Mouse (Mus musculus) ES-E14 (cell line): ENCODE measurements around the gene Tubd1. TPM values are rescaled to one million over a fixed set of nuclear protein-coding genes. Genes with fewer than 3 reads are reported as not detected.

Experiments
- DNase-seq: peaks from one replicate; pipeline ENCODE4 v3.0.0-alpha.2; 2013; ENCODE audit warnings: low read depth, low spot score
- H3K27ac ChIP-seq: 2 replicates; pipeline ENCODE4 v1.5.1; 2012; ENCODE audit warnings: low read depth, mild to moderate bottlenecking, low read length, moderate library complexity, mixed read lengths; ENCODE audit not compliant: poor library complexity, insufficient read depth, severe bottlenecking
- H3K36me3 ChIP-seq: 2 replicates; pipeline ENCODE4 v1.6.1; 2012; ENCODE audit warnings: mild to moderate bottlenecking, low read length, moderate library complexity, mixed read lengths; ENCODE audit not compliant: control insufficient read depth, poor library complexity, insufficient read depth, severe bottlenecking
- H3K4me1 ChIP-seq, 2 experiments: fragments of 150-350 bp in 1 of 2; sonication (generic) in 1 of 2; 2 replicates each; pipeline ENCODE4 v1.6.1; 2012; ENCODE audit warnings: low read length in 2 of 2, mild to moderate bottlenecking in 1 of 2, mixed read lengths in 1 of 2; ENCODE audit not compliant: control insufficient read depth in 2 of 2, insufficient read depth in 2 of 2, poor library complexity in 1 of 2
- H3K4me3 ChIP-seq, 2 experiments: fragments of 150-350 bp in 1 of 2; sonication (generic) in 1 of 2; 2 replicates each; pipeline ENCODE4 v1.5.1; 2012; ENCODE audit warnings: low read length in 2 of 2, low read depth in 1 of 2, mild to moderate bottlenecking in 1 of 2, mixed read lengths in 1 of 2; ENCODE audit not compliant: insufficient read depth in 1 of 2, poor library complexity in 1 of 2, severe bottlenecking in 1 of 2
- H3K9ac ChIP-seq: 2 replicates; pipeline ENCODE4 v1.6.1; 2012; ENCODE audit warnings: low read depth, mild to moderate bottlenecking, low read length, mixed read lengths; ENCODE audit not compliant: poor library complexity, insufficient read depth, severe bottlenecking
- H3K9me3 ChIP-seq: fragments of 150-350 bp; sonication (generic); 2 replicates; pipeline ENCODE4 v1.6.1; 2012; ENCODE audit warnings: low read depth, mild to moderate bottlenecking, low read length; ENCODE audit not compliant: control insufficient read depth, insufficient read depth
- CHD2 ChIP-seq: IDR thresholded peaks from 2 replicates; pipeline ENCODE4 v1.6.1; 2014; ENCODE audit warnings: mild to moderate bottlenecking, low read depth, low read length, inconsistent platforms
- HCFC1 ChIP-seq: IDR thresholded peaks from 2 replicates; pipeline ENCODE4 v1.6.1; 2012; ENCODE audit warnings: low read length, inconsistent platforms, borderline replicate concordance; ENCODE audit not compliant: insufficient read depth
- MAFK ChIP-seq: IDR thresholded peaks from 2 replicates; pipeline ENCODE4 v1.6.1; 2014; ENCODE audit warnings: mild to moderate bottlenecking, low read depth, low read length, inconsistent platforms; ENCODE audit not compliant: insufficient read depth
- ZC3H11A ChIP-seq: IDR thresholded peaks from 2 replicates; pipeline ENCODE4 v1.6.1; 2012; ENCODE audit warnings: low read depth, mild to moderate bottlenecking, inconsistent platforms, low read length, borderline replicate concordance
- ZNF384 ChIP-seq: IDR thresholded peaks from 2 replicates; pipeline ENCODE4 v1.6.1; 2012; ENCODE audit warnings: low read depth, low read length, inconsistent platforms
- in situ Hi-C, 2 experiments: fragments of 600-800 bp; cut with MboI; formaldehyde crosslinking; loops; one replicate each; pipeline ENCODE4 v1.15.1; 2025; ENCODE audit warnings: low sequenced_read_pairs in 2 of 2, inconsistent platforms in 1 of 2; ENCODE audit not compliant: unreplicated experiment in 2 of 2
- total RNA-seq: library from RNA; depleted of rRNA; stranded (reverse); fragments of 300-350 nt; gene quantifications from 2 replicates; pipeline ENCODE4 v1.2.3, GENCODE M21; 2012

Tubd1 gene
- total RNA-seq, 1 experiment = 6.5 TPM

DNA sequence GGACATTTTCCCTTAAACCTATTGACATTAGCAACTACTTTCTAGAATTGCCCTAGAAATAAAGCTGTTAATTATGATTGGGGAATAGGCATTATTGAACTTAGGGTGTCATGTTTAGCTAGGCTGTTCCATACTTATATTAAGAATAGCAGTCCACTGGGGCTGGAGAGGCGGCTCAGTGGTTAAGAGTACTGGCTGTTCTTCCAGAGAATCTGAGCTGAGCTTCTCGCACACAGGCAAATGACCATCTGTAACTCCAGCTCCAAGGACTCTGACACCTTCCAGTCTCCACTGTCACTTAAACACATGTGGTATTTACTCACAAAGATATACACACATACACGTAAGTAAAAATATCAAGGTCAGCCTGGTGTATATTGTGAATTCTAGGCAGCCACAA lies 52.2 kb downstream of the Tubd1 start:
- Histone ChIP-seq H3K4me3 (no peak overlapping the region), H3K4me1 (no peaks in the 10 kb centered on the region; a peak in 1 of 4 replicates), H3K36me3 (no peaks in the 10 kb centered on the region), H3K9ac (no peak overlapping the region), H3K9me3 (no peaks in the 10 kb centered on the region), H3K27ac (no peak overlapping the region)
- in situ Hi-C loops = no loop called here
- no peak for DNase-seq
- no peak for TF ChIP-seq CHD2
- no peak for TF ChIP-seq HCFC1
- no peak for TF ChIP-seq ZC3H11A
- no peak for TF ChIP-seq ZNF384
- TF ChIP-seq MAFK = no peak

DNA sequence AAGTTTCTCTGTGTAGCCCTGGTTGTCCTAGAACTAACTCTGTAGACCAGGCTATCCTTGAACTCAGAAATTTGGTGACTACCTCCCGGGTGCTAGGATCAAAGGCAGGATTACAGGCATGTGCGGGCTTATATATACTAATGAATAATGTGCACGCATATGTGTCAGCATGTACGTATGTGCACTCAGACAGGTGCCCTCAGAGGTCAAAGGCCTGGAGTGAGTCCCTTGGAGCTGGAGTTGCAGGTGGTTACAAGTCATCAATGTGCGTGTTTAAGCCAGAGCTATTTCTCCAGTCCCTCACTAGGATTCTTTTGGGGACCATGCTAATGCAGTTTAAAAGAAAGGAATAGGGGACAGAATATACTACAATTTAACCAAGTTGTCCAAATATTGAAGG lies 53.4 kb downstream of the Tubd1 start:
- H3K9me3 ChIP-seq = no peaks in the 10 kb centered on the region
- no peak for DNase-seq
- H3K36me3 ChIP-seq = no peaks in the 10 kb centered on the region
- no peaks in the 10 kb centered on the region for H3K4me1 ChIP-seq
- no peak overlapping the region for H3K4me3 ChIP-seq
- no peak overlapping the region for H3K9ac ChIP-seq
- H3K27ac ChIP-seq = no peak overlapping the region
- TF ChIP-seq ZNF384 (no peak), MAFK (no peak), CHD2 (no peak), HCFC1 (no peak), ZC3H11A (no peak)
- in situ Hi-C loops = no loop called here

DNA sequence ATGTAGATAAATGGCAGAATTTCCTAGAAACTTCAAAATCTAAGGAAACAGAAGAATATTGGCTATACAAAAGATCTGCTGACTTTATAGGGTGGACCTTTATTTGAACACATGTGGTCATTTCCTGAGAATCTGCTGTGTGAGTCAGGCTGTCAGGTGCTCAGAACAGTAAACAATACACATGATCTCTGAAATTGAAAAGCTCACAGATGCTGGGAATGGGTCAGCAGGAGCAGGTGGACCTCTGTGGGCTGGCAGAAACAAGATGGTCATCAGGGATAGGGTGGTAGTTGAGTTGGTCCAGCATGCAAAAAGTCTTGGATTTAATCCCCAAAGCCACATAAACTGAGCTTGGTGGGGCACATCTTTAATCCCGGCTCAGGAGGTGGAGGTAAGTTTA lies 53.8 kb downstream of the Tubd1 start:
- H3K4me1 ChIP-seq = no peaks in the 10 kb centered on the region
- TF ChIP-seq ZC3H11A (no peak), MAFK (no peak), HCFC1 (no peak), ZNF384 (no peak), CHD2 (no peak)
- no peak overlapping the region for H3K9ac ChIP-seq
- in situ Hi-C loops = no loop called here
- no peak overlapping the region for H3K4me3 ChIP-seq
- no peak for DNase-seq
- no peak overlapping the region for H3K27ac ChIP-seq
- H3K9me3 ChIP-seq = no peaks in the 10 kb centered on the region
- no peaks in the 10 kb centered on the region for H3K36me3 ChIP-seq

DNA sequence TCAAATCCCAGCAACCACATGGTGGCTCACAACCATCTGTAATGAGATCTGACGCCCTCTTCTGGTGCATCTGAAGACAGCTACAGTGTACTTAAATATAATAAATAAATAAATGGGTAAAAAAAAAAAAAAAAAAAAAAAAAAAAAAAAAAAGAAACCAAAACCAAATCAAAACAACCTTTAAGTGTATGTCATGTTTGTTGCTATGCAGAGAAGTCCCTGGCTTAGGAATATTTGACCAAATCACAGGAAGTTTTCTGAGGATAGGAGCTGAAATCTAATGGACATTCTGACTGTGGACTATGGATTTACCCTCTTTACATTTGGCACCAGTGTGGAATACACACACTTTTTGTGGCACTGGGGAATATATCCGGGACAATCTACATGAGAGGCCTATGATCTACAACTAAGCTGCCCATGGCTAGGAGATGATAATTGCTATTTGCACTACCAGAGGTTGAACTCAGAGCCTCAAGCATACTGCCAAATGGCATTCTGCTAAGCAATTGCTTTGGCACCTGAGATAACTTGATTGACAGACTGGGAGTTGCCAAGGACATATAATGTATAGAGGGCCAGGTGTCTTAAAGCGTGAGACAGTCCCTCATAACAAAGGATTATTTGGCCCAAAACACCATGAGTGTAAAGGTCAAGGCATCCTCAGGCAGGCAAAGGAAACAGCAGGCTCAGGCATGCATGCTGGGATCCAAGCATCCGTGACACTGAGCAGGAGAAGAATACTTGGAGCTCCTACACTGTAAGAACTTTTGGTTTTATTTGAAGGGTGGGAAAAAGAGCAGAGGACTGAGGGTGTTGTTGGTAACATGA lies 54.8 kb downstream of the Tubd1 start:
- in situ Hi-C loops = no loop called here

DNA sequence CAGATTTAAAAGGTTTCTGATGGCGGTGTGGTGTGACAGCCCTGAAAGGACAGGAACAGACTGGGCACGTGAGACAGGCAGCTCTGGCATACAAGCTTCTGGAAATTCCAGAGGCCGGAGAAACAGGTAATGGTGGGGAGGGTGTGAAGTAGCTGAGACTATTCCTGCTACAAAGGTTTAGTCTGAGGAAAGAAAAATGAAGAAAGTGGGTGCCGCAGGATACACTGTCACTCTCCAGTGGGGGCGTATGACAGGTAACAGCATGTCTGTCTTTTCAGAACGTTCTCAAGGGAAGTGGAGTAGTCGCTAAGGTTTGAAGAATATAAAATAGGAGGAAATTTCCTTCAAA lies 55.4 kb downstream of the Tubd1 start:
- in situ Hi-C loops = no loop called here
- Histone ChIP-seq H3K9ac (no peak overlapping the region), H3K27ac (no peak overlapping the region), H3K36me3 (no peaks in the 10 kb centered on the region), H3K9me3 (no peaks in the 10 kb centered on the region), H3K4me1 (no peaks in the 10 kb centered on the region), H3K4me3 (no peak overlapping the region)
- no peak for DNase-seq
- TF ChIP-seq ZNF384 (no peak), CHD2 (no peak), HCFC1 (no peak), ZC3H11A (no peak), MAFK (no peak)

More for the DNA sequence above, 54.8 kb downstream of the Tubd1 start:
- Histone ChIP-seq H3K9me3 (no peaks in the 10 kb centered on the region), H3K9ac (no peak overlapping the region), H3K4me3 (no peak overlapping the region), H3K4me1 (no peaks in the 10 kb centered on the region), H3K27ac (no peak overlapping the region), H3K36me3 (no peaks in the 10 kb centered on the region)
- TF ChIP-seq HCFC1 (no peak), ZNF384 (peak; percentile 81)
- no peak for DNase-seq
